7 mouse cellular contexts compared by ENCODE assay signal in genomic region chr13:25007115-25007514, GRCm38 (mm10). TPM values are rescaled to one million over a fixed set of nuclear protein-coding genes. Genes with fewer than 3 reads are reported as not detected.
DNase-seq lines count a peak whose midpoint lies in the region; ATAC-seq and TF ChIP-seq lines count a peak whose summit lies in the region.

No protein-coding gene starts in this region.

- peak; percentile 56 for TF ChIP-seq CTCF in intestine, postnatal 0 days (IDR thresholded peaks at IDR 0.05; ENCODE audit: low read depth)
- TF ChIP-seq CTCF in thymus, adult 2 months (IDR thresholded peaks at IDR 0.05; ENCODE audit: borderline replicate concordance, control insufficient read depth, extremely low read depth, insufficient read depth, low read length, poor library complexity) = no peak
- TF ChIP-seq CTCF in stomach, postnatal 0 days (IDR thresholded peaks at IDR 0.05; ENCODE audit: low read depth) = peak; percentile 56

- no peak for ATAC-seq in intestine, postnatal 0 days
- no peak for ATAC-seq in intestine, embryonic 16.5 days
- no peak for ATAC-seq in stomach, postnatal 0 days (ENCODE audit: low FRiP score, low TSS enrichment)

- H3K9me3 ChIP-seq in intestine, postnatal 0 days (ENCODE audit: control insufficient read depth) = no peaks in the 10 kb centered on the region
- H3K9me3 ChIP-seq in intestine, embryonic 16.5 days (ENCODE audit: control insufficient read depth, low read length) = no peaks in the 10 kb centered on the region
- H3K9me3 ChIP-seq in stomach, postnatal 0 days (ENCODE audit: control insufficient read depth, low read length) = no peaks in the 10 kb centered on the region

- 96% methylated on average over 6 of the region's 8 CpGs for WGBS in intestine, postnatal 0 days
- 88% methylated on average over 6 of the region's 8 CpGs for WGBS in intestine, embryonic 16.5 days
- 42% methylated on average over 8 of the region's 8 CpGs for WGBS in thymus, adult 2 months
- 84% methylated on average over 6 of the region's 8 CpGs for WGBS in stomach, postnatal 0 days

- intact Hi-C loops in left cerebral cortex, postnatal 25 days (cut with DNase I) = no loop called here

- H3K36me3 ChIP-seq in intestine, postnatal 0 days (ENCODE audit: control insufficient read depth, insufficient read depth) = peaks cover 32% of the 10 kb centered on the region
- H3K36me3 ChIP-seq in intestine, embryonic 16.5 days (ENCODE audit: control insufficient read depth, insufficient read depth, low read length) = peaks cover 3% of the 10 kb centered on the region; the same call in 1 of the 2 replicates
- H3K36me3 ChIP-seq in thymus, adult 2 months (ENCODE audit: control insufficient read depth, insufficient read depth, low read length) = peaks cover 19% of the 10 kb centered on the region
- H3K36me3 ChIP-seq in stomach, postnatal 0 days (ENCODE audit: control insufficient read depth, insufficient read depth, low read length) = peaks cover 8% of the 10 kb centered on the region; the same call in 1 of the 2 replicates

- no peak overlapping the region for H3K4me2 ChIP-seq in intestine, postnatal 0 days (replicated peaks; ENCODE audit: low read depth)
- H3K4me2 ChIP-seq in intestine, embryonic 16.5 days (ENCODE audit: low read depth, low read length) = no peak overlapping the region
- no peak overlapping the region for H3K4me2 ChIP-seq in stomach, postnatal 0 days (replicated peaks; ENCODE audit: low read depth)

- DNase-seq in thymus, adult 2 months = peak; percentile 52
- no peak for DNase-seq in thymus, postnatal 0 days (ENCODE audit: low spot score)
- peak; percentile 58 to 60 for DNase-seq in cerebellum, postnatal 36 days
- peak; percentile 33 to 53 for DNase-seq in left cerebral cortex, postnatal 25 days (ENCODE audit: low spot score in 2 of 2)
- DNase-seq in stomach, postnatal 0 days (ENCODE audit: low spot score) = no peak

- TF ChIP-seq EP300 in stomach, postnatal 0 days (optimal IDR thresholded peaks at IDR 0.05) = no peak

- H3K9ac ChIP-seq in intestine, postnatal 0 days (ENCODE audit: low read depth, low read length) = no peak overlapping the region
- H3K9ac ChIP-seq in intestine, embryonic 16.5 days (ENCODE audit: low read depth, low read length) = no peak overlapping the region
- H3K9ac ChIP-seq in stomach, postnatal 0 days (ENCODE audit: low read length) = no peak overlapping the region

- no peaks in the 10 kb centered on the region for H3K27me3 ChIP-seq in intestine, postnatal 0 days (replicated peaks; ENCODE audit: control insufficient read depth, insufficient read depth, low read length)
- H3K27me3 ChIP-seq in intestine, embryonic 16.5 days (replicated peaks; ENCODE audit: control insufficient read depth, insufficient read depth, low read length) = no peaks in the 10 kb centered on the region
- no peaks in the 10 kb centered on the region for H3K27me3 ChIP-seq in thymus, adult 2 months (ENCODE audit: control insufficient read depth, insufficient read depth, low read length)
- H3K27me3 ChIP-seq in stomach, postnatal 0 days (ENCODE audit: control insufficient read depth, insufficient read depth, low read length) = no peaks in the 10 kb centered on the region

- TF ChIP-seq POLR2A in thymus, adult 2 months (IDR thresholded peaks at IDR 0.05; ENCODE audit: control insufficient read depth, extremely low read depth, insufficient read depth, low read length, poor library complexity) = no peak

- H3K4me1 ChIP-seq in intestine, postnatal 0 days (replicated peaks; ENCODE audit: control insufficient read depth, insufficient read depth, low read length) = no peaks in the 10 kb centered on the region
- no peaks in the 10 kb centered on the region for H3K4me1 ChIP-seq in intestine, embryonic 16.5 days (ENCODE audit: control insufficient read depth, insufficient read depth, low read length)
- no peaks in the 10 kb centered on the region for H3K4me1 ChIP-seq in thymus, adult 2 months (replicated peaks; ENCODE audit: control insufficient read depth, insufficient read depth, low read length)
- H3K4me1 ChIP-seq in stomach, postnatal 0 days (replicated peaks; ENCODE audit: control insufficient read depth, insufficient read depth) = no peaks in the 10 kb centered on the region

- no peak overlapping the region for H3K27ac ChIP-seq in intestine, postnatal 0 days (ENCODE audit: low read depth, low read length)
- H3K27ac ChIP-seq in intestine, embryonic 16.5 days (ENCODE audit: low read length) = no peak overlapping the region
- H3K27ac ChIP-seq in thymus, adult 2 months (ENCODE audit: control insufficient read depth, insufficient read depth, low read length) = no peak overlapping the region
- H3K27ac ChIP-seq in stomach, postnatal 0 days (replicated peaks) = no peak overlapping the region

- no peak overlapping the region for H3K4me3 ChIP-seq in intestine, postnatal 0 days (ENCODE audit: low read depth, low read length)
- no peak overlapping the region for H3K4me3 ChIP-seq in intestine, embryonic 16.5 days (ENCODE audit: low read length)
- H3K4me3 ChIP-seq in thymus, adult 2 months (ENCODE audit: control insufficient read depth, insufficient read depth, low read length) = no peak overlapping the region
- H3K4me3 ChIP-seq in stomach, postnatal 0 days (ENCODE audit: low read depth, low read length) = no peak overlapping the region

RNA-seq across cellular contexts. Expression of gene Mrs2, which starts 13.1 kb away (rescaled TPM):
- polyA plus RNA-seq in intestine, postnatal 0 days (2015; fragmentation: Nextera tagmentation; extraction: Ambion mirVana) = 15.0 and 21.2 TPM in 2 replicates
- 15.8 and 17.1 TPM in 2 replicates for polyA plus RNA-seq in intestine, embryonic 16.5 days (2015; fragmentation: Nextera tagmentation; extraction: Ambion mirVana)
- 39.1 and 47.1 TPM in 2 replicates for polyA plus RNA-seq in thymus, adult 2 months (2012; rRNA removed)
- polyA plus RNA-seq in thymus, postnatal 0 days (2015; fragmentation: Nextera tagmentation; extraction: Ambion mirVana) = 18.6 and 24.6 TPM in 2 replicates
- total RNA-seq in left cerebral cortex, postnatal 25 days (2021) = 10 to 100 TPM; 54.3 to 55.2 TPM
- 13.9 and 16.4 TPM in 2 replicates for polyA plus RNA-seq in stomach, postnatal 0 days (2015; fragmentation: Nextera tagmentation; extraction: Ambion mirVana)

RNA-seq across cellular contexts. Expression of gene Dcdc2a, which starts 48.7 kb away (rescaled TPM):
- 0.08 and 0.13 TPM in 2 replicates for polyA plus RNA-seq in intestine, postnatal 0 days (2015; fragmentation: Nextera tagmentation; extraction: Ambion mirVana)
- 0.45 and 0.98 TPM in 2 replicates for polyA plus RNA-seq in intestine, embryonic 16.5 days (2015; fragmentation: Nextera tagmentation; extraction: Ambion mirVana)
- polyA plus RNA-seq in thymus, adult 2 months (2012; rRNA removed) = 0.04 and 0.06 TPM in 2 replicates
- 0.57 and 0.60 TPM in 2 replicates for polyA plus RNA-seq in thymus, postnatal 0 days (2015; fragmentation: Nextera tagmentation; extraction: Ambion mirVana)
- 1 to 10 TPM; 4.0 to 6.5 TPM for total RNA-seq in left cerebral cortex, postnatal 25 days (2021)
- polyA plus RNA-seq in stomach, postnatal 0 days (2015; fragmentation: Nextera tagmentation; extraction: Ambion mirVana) = 0.07 and 0.24 TPM in 2 replicates

Comparison
In these comparisons a context has a peak if more than half of its experiments do, and no peak if none do; other contexts are left out.
1. DNase-seq: peak in thymus, adult 2 months (single experiment), cerebellum, postnatal 36 days (2 of 2) and left cerebral cortex, postnatal 25 days (2 of 2); none in thymus, postnatal 0 days (single experiment) and stomach, postnatal 0 days (single experiment).